Mouse (Mus musculus) heart, embryonic 14.5 days (tissue): Measurements from ENCODE around the gene Zfp653. TPM values are rescaled to one million over a fixed set of nuclear protein-coding genes. Genes with fewer than 3 reads are reported as not detected.

ENCODE experiments used
- ATAC-seq: fragments of 200-750 bp; cut with Nextera tagmentation; 2 replicates; pipeline ENCODE4 v1.8.0; 2017; ENCODE audit warnings: low read depth, moderate TSS enrichment; ENCODE audit not compliant: insufficient number of reproducible peaks, insufficient read depth, low FRiP score
- H3K27ac ChIP-seq, 2 experiments: fragments of 200-500 bp in 1 of 2; fragments of 300-500 bp in 1 of 2; sonication (generic) in 1 of 2; replicated peaks in 1 of 2; 2 replicates each; pipeline ENCODE4 v1.5.1; 2012 to 2014; ENCODE audit warnings: low read depth in 2 of 2, low read length in 2 of 2, control low read depth in 1 of 2, mild to moderate bottlenecking in 1 of 2, mixed read lengths in 1 of 2; ENCODE audit not compliant: control insufficient read depth in 1 of 2, insufficient read depth in 1 of 2
- H3K27me3 ChIP-seq: fragments of 300-500 bp; sonication (generic); 2 replicates; pipeline ENCODE4 v1.6.1; 2014; ENCODE audit warnings: mild to moderate bottlenecking, low read length, control low read depth; ENCODE audit not compliant: control insufficient read depth, insufficient read depth
- H3K36me3 ChIP-seq: fragments of 300-500 bp; sonication (generic); 2 replicates; pipeline ENCODE4 v1.6.1; 2014; ENCODE audit warnings: mild to moderate bottlenecking, control low read depth, low read length, mixed read lengths; ENCODE audit not compliant: control insufficient read depth, insufficient read depth
- H3K4me1 ChIP-seq, 2 experiments: fragments of 200-500 bp in 1 of 2; fragments of 300-500 bp in 1 of 2; sonication (generic) in 1 of 2; 2 replicates each; pipeline ENCODE4 v1.6.1; 2012 to 2014; ENCODE audit warnings: low read length in 2 of 2, control low read depth in 1 of 2, mixed read lengths in 1 of 2; ENCODE audit not compliant: control insufficient read depth in 2 of 2, insufficient read depth in 2 of 2
- H3K4me2 ChIP-seq: fragments of 300-500 bp; sonication (generic); 2 replicates; pipeline ENCODE4 v1.6.1; 2014; ENCODE audit warnings: mild to moderate bottlenecking, low read length
- H3K4me3 ChIP-seq, 2 experiments: fragments of 200-500 bp in 1 of 2; fragments of 300-500 bp in 1 of 2; sonication (generic) in 1 of 2; 2 replicates each; pipeline ENCODE4 v1.5.1; 2012 to 2014; ENCODE audit warnings: low read length in 2 of 2, mild to moderate bottlenecking in 2 of 2, control low read depth in 1 of 2, low read depth in 1 of 2, moderate library complexity in 1 of 2; ENCODE audit not compliant: control insufficient read depth in 1 of 2, insufficient read depth in 1 of 2
- H3K9ac ChIP-seq: fragments of 300-500 bp; sonication (generic); 2 replicates; pipeline ENCODE4 v1.6.1; 2014; ENCODE audit warnings: mild to moderate bottlenecking, low read length
- H3K9me3 ChIP-seq: fragments of 300-500 bp; sonication (generic); 2 replicates; pipeline ENCODE4 v1.6.1; 2016; ENCODE audit warnings: low read length, control low read depth; ENCODE audit not compliant: control insufficient read depth
- WGBS: fragments of 180-500 bp; shearing (Covaris S2); extraction: QIAGEN DNeasy Blood & Tissue Kit; methylation state at CpG from one replicate; pipeline ENCODE4 v1.1.7; 2014; 5-methylcytosine and 5-hydroxymethylcytosine counted together
- microRNA-seq: library from miRNA; unstranded; fragments of <30 nt; microRNA quantifications from one replicate; pipeline ENCODE4, GENCODE M21; 2016
- polyA plus RNA-seq: library from polyadenylated mRNA; unstranded; fragments of >200 nt; fragmentation: Nextera tagmentation; extraction: Ambion mirVana; gene quantifications from 2 replicates; pipeline ENCODE4 v1.2.1, GENCODE M21; 2014

Zfp653 gene
- polyA plus RNA-seq, 1 experiment from 2014 or later: 7.6 TPM

DNA sequence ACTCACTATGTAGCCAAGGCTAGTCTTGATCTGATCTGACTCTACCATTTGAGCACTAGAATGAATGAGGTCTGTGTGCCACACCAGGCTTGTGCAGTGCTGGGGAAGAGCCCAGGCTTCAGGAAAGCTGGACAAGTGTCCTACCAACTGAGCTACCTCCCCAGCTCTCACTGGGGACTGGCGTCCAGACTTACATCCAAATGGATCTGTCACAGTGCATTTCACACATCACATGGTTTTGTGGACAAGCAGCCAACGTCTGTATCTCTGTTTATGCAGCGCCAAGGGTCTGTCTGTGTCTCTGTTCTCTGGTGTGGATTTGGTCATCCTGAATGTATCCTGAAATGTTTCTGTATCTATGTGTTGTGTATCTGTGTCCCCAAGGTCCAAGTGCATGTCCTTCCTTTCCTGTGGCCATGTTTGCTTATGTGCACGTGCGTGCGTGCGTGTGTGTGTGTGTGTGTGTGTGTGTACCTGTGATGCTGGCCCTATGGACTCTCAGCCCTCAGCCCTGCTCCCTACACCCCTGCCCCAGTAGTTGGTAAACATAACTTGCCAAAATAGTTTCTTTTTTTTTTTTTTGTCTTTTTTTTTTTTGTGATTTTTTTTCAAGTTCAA lies 53.9 kb downstream of the Zfp653 start:
- Histone ChIP-seq H3K36me3 (peaks cover 26% of the 10 kb centered on the region), H3K27me3 (no peaks in the 10 kb centered on the region), H3K9me3 (no peaks in the 10 kb centered on the region), H3K4me1 (no peaks in the 10 kb centered on the region), H3K4me3 (no peak overlapping the region), H3K9ac (no peak overlapping the region), H3K27ac (no peak overlapping the region), H3K4me2 (no peak overlapping the region)
- ATAC-seq: no peak
- WGBS: 70% methylated on average over 7 of the region's 7 CpGs

DNA sequence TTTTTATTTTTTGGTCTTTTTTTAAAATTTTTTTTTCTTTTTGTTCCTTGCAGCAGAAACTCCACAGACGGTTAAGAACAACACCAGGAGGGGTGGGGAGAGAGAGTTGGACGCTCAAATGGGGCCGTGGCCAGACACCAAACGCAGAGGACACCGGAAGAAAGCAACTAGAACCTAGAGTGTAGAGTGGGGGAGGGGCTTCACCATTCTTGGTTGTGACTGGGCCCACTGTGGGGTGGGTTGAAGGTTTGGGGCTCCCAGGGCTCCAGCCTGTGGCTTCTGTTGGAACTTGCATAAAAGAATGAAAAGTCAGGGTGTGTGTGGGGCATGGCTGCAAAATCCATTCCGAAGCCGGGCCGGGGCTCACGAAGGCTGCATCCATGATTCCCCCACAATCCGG lies 54.9 kb downstream of the Zfp653 start:
- H3K4me2 ChIP-seq: no peak overlapping the region
- H3K27me3 ChIP-seq: no peaks in the 10 kb centered on the region
- no peak for ATAC-seq
- H3K4me3 ChIP-seq: no peak overlapping the region
- H3K9ac ChIP-seq: no peak overlapping the region
- no peaks in the 10 kb centered on the region for H3K4me1 ChIP-seq
- 72% methylated on average over 10 of the region's 10 CpGs for WGBS
- peaks cover 37% of the 10 kb centered on the region for H3K36me3 ChIP-seq
- H3K9me3 ChIP-seq: no peaks in the 10 kb centered on the region
- H3K27ac ChIP-seq: no peak overlapping the region

DNA sequence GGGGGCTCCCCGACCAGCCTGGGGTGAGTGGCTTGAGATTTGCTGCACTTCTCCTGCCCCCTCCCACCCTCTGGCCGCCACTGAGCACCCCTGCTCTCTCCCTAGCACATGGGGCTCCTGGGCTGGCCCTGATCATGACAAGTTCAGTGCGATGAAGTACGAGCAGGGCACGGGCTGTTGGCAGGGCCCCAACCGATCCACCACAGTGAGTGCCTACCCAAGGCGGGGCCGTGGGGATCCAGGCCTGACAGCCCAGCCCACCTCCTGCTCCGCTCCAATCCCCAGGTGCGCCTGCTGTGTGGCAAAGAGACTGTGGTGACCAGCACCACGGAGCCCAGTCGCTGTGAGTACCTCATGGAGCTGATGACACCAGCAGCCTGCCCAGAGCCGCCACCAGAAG lies 58.4 kb downstream of the Zfp653 start:
- Histone ChIP-seq H3K27me3 (no peaks in the 10 kb centered on the region), H3K4me3 (no peak overlapping the region), H3K4me2 (no peak overlapping the region), H3K36me3 (peaks cover 72% of the 10 kb centered on the region), H3K9ac (no peak overlapping the region), H3K4me1 (no peaks in the 10 kb centered on the region), H3K27ac (no peak overlapping the region), H3K9me3 (no peaks in the 10 kb centered on the region)
- no peak for ATAC-seq
- WGBS: 91% methylated on average over 13 of the region's 13 CpGs

DNA sequence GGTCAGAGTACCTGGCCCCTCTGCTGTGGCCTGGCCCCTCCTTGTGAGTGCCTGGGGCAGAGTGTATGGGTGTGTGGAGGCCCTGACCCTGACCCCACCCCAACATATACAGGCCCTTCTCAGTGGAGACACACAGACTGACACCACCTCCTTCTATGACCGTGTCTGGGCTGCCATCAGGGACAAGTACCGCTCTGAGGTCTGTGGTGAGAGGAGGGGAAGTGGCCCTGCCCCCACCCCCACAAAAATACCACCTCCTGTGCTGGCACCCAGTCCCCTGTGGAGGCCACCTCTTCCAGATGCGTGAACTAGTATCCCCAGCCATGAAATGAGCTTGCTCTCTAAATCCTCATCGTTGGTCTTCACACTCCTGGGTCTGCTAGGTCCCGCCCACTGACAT lies 60.1 kb downstream of the Zfp653 start:
- no peak overlapping the region for H3K4me3 ChIP-seq
- ATAC-seq: no peak
- 80% methylated on average over 5 of the region's 5 CpGs for WGBS
- peaks cover 89% of the 10 kb centered on the region for H3K36me3 ChIP-seq
- no peaks in the 10 kb centered on the region for H3K4me1 ChIP-seq
- H3K27me3 ChIP-seq: no peaks in the 10 kb centered on the region
- H3K4me2 ChIP-seq: no peak overlapping the region
- H3K27ac ChIP-seq: no peak overlapping the region
- no peaks in the 10 kb centered on the region for H3K9me3 ChIP-seq
- no peak overlapping the region for H3K9ac ChIP-seq

Small RNA genes lying within 50 kb of the gene (microRNA-seq; reads per million reads assigned to microRNA genes)
- gene Mir7084: not detected

Other genes with a start within 250 kb of the Zfp653 start
- 1.4 and 1.6 TPM in 2 replicates for gene Angptl8, start 235.9 kb downstream of the Zfp653 start, polyA plus RNA-seq
- gene Dock6, start 218.7 kb downstream of the Zfp653 start, polyA plus RNA-seq: 42.4 and 44.5 TPM in 2 replicates
- 7.8 and 9.0 TPM in 2 replicates for gene Rab3d, start 153.2 kb downstream of the Zfp653 start, polyA plus RNA-seq
- gene Ccdc159, start 143.9 kb downstream of the Zfp653 start, polyA plus RNA-seq: 2.4 and 3.0 TPM in 2 replicates
- gene Tmem205, start 143.8 kb downstream of the Zfp653 start, polyA plus RNA-seq: 48.1 and 58.8 TPM in 2 replicates
- gene Plppr2, start 134.3 kb downstream of the Zfp653 start, polyA plus RNA-seq: 2.4 and 4.5 TPM in 2 replicates
- gene Swsap1, start 115.6 kb downstream of the Zfp653 start, polyA plus RNA-seq: 8.3 and 9.8 TPM in 2 replicates
- gene Epor, start 107.9 kb downstream of the Zfp653 start, polyA plus RNA-seq: 2.6 and 4.9 TPM in 2 replicates
- gene Rgl3, start 81.9 kb downstream of the Zfp653 start, polyA plus RNA-seq: 0.66 and 0.97 TPM in 2 replicates
- 0.23 TPM in 1 of 2 replicates, not detected in the other for gene Ccdc151, start 68.7 kb downstream of the Zfp653 start, polyA plus RNA-seq
- gene Prkcsh, start 68.6 kb downstream of the Zfp653 start, polyA plus RNA-seq: 56.3 and 56.6 TPM in 2 replicates
- 0.19 and 0.65 TPM in 2 replicates for gene Elavl3, start 19.4 kb downstream of the Zfp653 start, polyA plus RNA-seq
- not detected in 2 replicates for gene Gm49318, start 117 bp downstream of the Zfp653 start, polyA plus RNA-seq
- gene Ecsit, start 14.1 kb upstream of the Zfp653 start, polyA plus RNA-seq: 50.5 and 58.1 TPM in 2 replicates
- 227 and 239 TPM in 2 replicates for gene Cnn1, start 27.8 kb upstream of the Zfp653 start, polyA plus RNA-seq
- gene Elof1, start 45.8 kb upstream of the Zfp653 start, polyA plus RNA-seq: 117 and 129 TPM in 2 replicates
- gene Acp5, start 64.3 kb upstream of the Zfp653 start, polyA plus RNA-seq: 3.6 and 4.9 TPM in 2 replicates
- gene Pigyl, start 85.5 kb upstream of the Zfp653 start, polyA plus RNA-seq: 51.9 and 53.4 TPM in 2 replicates
- 0.28 and 0.58 TPM in 2 replicates for gene Zfp872, start 116.7 kb upstream of the Zfp653 start, polyA plus RNA-seq
- gene Zfp809, start 154.3 kb upstream of the Zfp653 start, polyA plus RNA-seq: 23.1 and 25.3 TPM in 2 replicates
- gene Zfp599, start 188.5 kb upstream of the Zfp653 start, polyA plus RNA-seq: 4.0 and 4.9 TPM in 2 replicates
- 16.4 and 16.7 TPM in 2 replicates for gene Zfp810, start 236.3 kb upstream of the Zfp653 start, polyA plus RNA-seq